Mouse (Mus musculus): ENCODE measurements at regions not wholly inside any gene's neighbourhood (a gene's known extent, or its start where the extent isn't known, plus 50 kb on each side); places are given as distances from the start of the nearest gene placed in this dataset.

DNA sequence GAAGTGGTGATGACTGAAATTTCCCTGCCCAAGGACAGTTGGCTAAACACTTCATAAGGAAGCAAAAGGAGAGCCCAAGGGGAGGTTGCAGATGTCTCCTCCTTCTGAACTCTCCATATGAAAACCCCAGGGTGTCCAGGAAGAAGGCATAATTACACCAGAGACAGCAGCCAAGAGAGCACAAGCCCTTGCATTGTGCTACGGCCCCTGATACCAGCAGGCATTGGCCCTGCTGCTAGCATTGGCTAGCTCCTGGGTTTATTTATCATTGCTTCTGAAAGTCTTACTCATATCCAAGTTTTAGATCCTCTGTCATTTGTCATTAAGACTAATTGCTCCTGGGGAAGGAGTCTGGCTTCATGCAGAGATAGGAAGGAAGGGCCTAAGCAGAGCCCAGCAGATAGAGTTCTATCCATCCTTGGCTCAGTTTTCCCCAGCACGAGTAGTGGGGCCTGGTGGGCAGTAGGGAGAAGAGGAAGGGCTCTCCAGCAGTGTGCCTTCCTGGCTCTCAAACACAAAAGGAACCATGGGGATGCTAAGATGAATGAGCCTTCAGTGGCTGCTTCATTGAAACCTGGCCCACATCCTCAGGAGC is 98.5 kb upstream of the Tmc3 start:
- H3K79me2 ChIP-seq (ENCODE audit: control insufficient read depth, insufficient read depth, low read length, poor library complexity), result no peaks in the 10 kb centered on the region
- no peak overlapping the region for H3K9ac ChIP-seq (ENCODE audit: control insufficient read depth, low read depth, low read length, poor library complexity, severe bottlenecking)
- no peaks in the 10 kb centered on the region for H3K4me1 ChIP-seq (ENCODE audit: control insufficient read depth in 1 of 2, insufficient read depth in 2 of 2, low read length in 2 of 2)
- H3K4me3 ChIP-seq (ENCODE audit: control insufficient read depth in 1 of 2, insufficient read depth in 1 of 2, low read depth in 2 of 2, low read length in 2 of 2), result no peak overlapping the region
- TF ChIP-seq GATA1 (IDR thresholded peaks at IDR 0.05; ENCODE audit: low read depth, low read length), result no peak
- TF ChIP-seq MXI1 (IDR thresholded peaks at IDR 0.05; ENCODE audit: low read depth, low read length), result no peak
- TF ChIP-seq E2F4 (IDR thresholded peaks at IDR 0.05; ENCODE audit: borderline replicate concordance, low read depth, low read length), result no peak
- no peak for TF ChIP-seq USF1 (IDR thresholded peaks at IDR 0.05; ENCODE audit: low read depth, low read length)
- TF ChIP-seq ZKSCAN1 (IDR thresholded peaks at IDR 0.05; ENCODE audit: low read depth, low read length), result no peak
- TF ChIP-seq ZC3H11A (IDR thresholded peaks at IDR 0.05; ENCODE audit: low read depth, low read length), result no peak
- no peak for TF ChIP-seq MAX (IDR thresholded peaks at IDR 0.05; ENCODE audit: low read length)
- TF ChIP-seq UBTF (IDR thresholded peaks at IDR 0.05; ENCODE audit: borderline replicate concordance, insufficient read depth, low read depth, low read length), result no peak
- no peak for TF ChIP-seq POLR2AphosphoS2 (IDR thresholded peaks at IDR 0.05; ENCODE audit: low read length)
- TF ChIP-seq POLR2A (IDR thresholded peaks at IDR 0.05; ENCODE audit: control insufficient read depth in 1 of 2, insufficient read depth in 1 of 2, low read depth in 1 of 2, low read length in 2 of 2, poor library complexity in 1 of 2), result no peak
- TF ChIP-seq MAZ (IDR thresholded peaks at IDR 0.05; ENCODE audit: low read depth, low read length), result no peak
- no peak for TF ChIP-seq POLR2AphosphoS5 (IDR thresholded peaks at IDR 0.05; ENCODE audit: borderline replicate concordance, low read depth, low read length)
- no peak for TF ChIP-seq EP300 (IDR thresholded peaks at IDR 0.05; ENCODE audit: low read depth in 1 of 2, low read length in 2 of 2)
- TF ChIP-seq USF2 (IDR thresholded peaks at IDR 0.05; ENCODE audit: borderline replicate concordance in 1 of 2, insufficient read depth in 1 of 2, low read depth in 1 of 2, low read length in 2 of 2), result no peak
- no peak for TF ChIP-seq NRF1 (IDR thresholded peaks at IDR 0.05; ENCODE audit: insufficient read depth, low read depth, low read length, poor library complexity, severe bottlenecking)
- no peak for TF ChIP-seq ZMIZ1 (IDR thresholded peaks at IDR 0.05; ENCODE audit: low read depth, low read length)
- TF ChIP-seq TBP (IDR thresholded peaks at IDR 0.05; ENCODE audit: low read depth, low read length), result no peak
- TF ChIP-seq ELF1 (IDR thresholded peaks at IDR 0.05; ENCODE audit: low read depth, low read length), result no peak
- H3K27me3 ChIP-seq (ENCODE audit: control insufficient read depth in 1 of 2, insufficient read depth in 2 of 2, low read length in 2 of 2), result no peaks in the 10 kb centered on the region
- no peaks in the 10 kb centered on the region for H3K9me3 ChIP-seq (replicated peaks; ENCODE audit: insufficient read depth, low read length)
- DNase-seq (ENCODE audit: low read depth, low spot score), result no peak
- H3K27ac ChIP-seq (ENCODE audit: control insufficient read depth, low read depth, low read length), result no peak overlapping the region
- no peaks in the 10 kb centered on the region for H3K36me3 ChIP-seq (ENCODE audit: control insufficient read depth in 1 of 2, insufficient read depth in 2 of 2, low read length in 2 of 2)

DNA sequence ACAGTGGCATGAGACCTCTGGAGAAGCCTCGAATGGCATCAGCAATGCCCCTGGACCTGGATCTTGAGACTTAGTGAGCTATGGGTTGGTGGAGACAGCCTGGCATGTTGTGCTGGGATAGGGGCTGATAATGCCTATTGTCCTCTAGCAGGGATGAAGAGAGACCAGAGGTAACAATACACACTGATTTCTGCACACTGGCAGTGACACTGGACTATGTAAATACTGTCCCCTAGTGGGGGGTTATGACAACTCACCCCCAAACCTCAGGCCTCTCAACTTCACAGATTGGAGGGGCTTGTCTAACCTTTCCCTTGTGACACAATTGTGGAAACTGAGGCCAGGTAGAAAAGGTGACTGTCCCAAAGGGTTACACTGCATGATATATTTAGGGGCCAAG is 94.9 kb upstream of the Tmc3 start:
- DNase-seq (ENCODE audit: low read depth, low spot score), result no peak
- Histone ChIP-seq H3K9me3 (replicated peaks; ENCODE audit: insufficient read depth, low read length) (no peaks in the 10 kb centered on the region), H3K4me1 (ENCODE audit: control insufficient read depth in 1 of 2, insufficient read depth in 2 of 2, low read length in 2 of 2) (no peaks in the 10 kb centered on the region), H3K9ac (ENCODE audit: control insufficient read depth, low read depth, low read length, poor library complexity, severe bottlenecking) (no peak overlapping the region), H3K27me3 (ENCODE audit: control insufficient read depth in 1 of 2, insufficient read depth in 2 of 2, low read length in 2 of 2) (no peaks in the 10 kb centered on the region), H3K36me3 (ENCODE audit: control insufficient read depth in 1 of 2, insufficient read depth in 2 of 2, low read length in 2 of 2) (no peaks in the 10 kb centered on the region), H3K27ac (ENCODE audit: control insufficient read depth, low read depth, low read length) (no peak overlapping the region), H3K79me2 (ENCODE audit: control insufficient read depth, insufficient read depth, low read length, poor library complexity) (no peaks in the 10 kb centered on the region), H3K4me3 (ENCODE audit: control insufficient read depth in 1 of 2, insufficient read depth in 1 of 2, low read depth in 2 of 2, low read length in 2 of 2) (no peak overlapping the region)
- TF ChIP-seq CTCF (IDR thresholded peaks at IDR 0.05 in 2 of 3, conservative IDR thresholded peaks at IDR 0.05 in 1 of 3; ENCODE audit: control insufficient read depth in 1 of 3, insufficient read depth in 1 of 3, low read depth in 2 of 3, low read length in 3 of 3, poor library complexity in 1 of 3, severe bottlenecking in 1 of 3) (peak in 2 of 3 experiments; percentile 29 to 40; a peak in 2 of 6 replicates), RAD21 (IDR thresholded peaks at IDR 0.05; ENCODE audit: low read depth, low read length) (peak; percentile 30), USF1 (IDR thresholded peaks at IDR 0.05; ENCODE audit: low read depth, low read length) (no peak), SMC3 (IDR thresholded peaks at IDR 0.05; ENCODE audit: low read depth, low read length) (peak; percentile 36; the same call in 1 of the 2 replicates), ELF1 (IDR thresholded peaks at IDR 0.05; ENCODE audit: low read depth, low read length) (no peak), GABPA (IDR thresholded peaks at IDR 0.05; ENCODE audit: low read depth, low read length) (no peak)
